Mouse (Mus musculus) large intestine, adult 2 months (tissue): ENCODE results near the gene Def6. TPM values are rescaled to one million over a fixed set of nuclear protein-coding genes. Genes with fewer than 3 reads are reported as not detected.
"Not testable (repeated sequence)": the region's sequence is repeated elsewhere in the genome, so short reads cannot be mapped to it uniquely, and the experiment has no call there.

Source experiments
- DNase-seq: peaks from one replicate; pipeline ENCODE4 v3.0.0-alpha.2; 2012; ENCODE audit warnings: low read depth, low spot score
- WGBS: fragments of 180-500 bp; shearing (Covaris S2); methylation state at CpG from one replicate; pipeline ENCODE4 v1.1.7; 2018; 5-methylcytosine and 5-hydroxymethylcytosine counted together
- polyA plus RNA-seq: library from polyadenylated mRNA; depleted of rRNA; stranded (reverse); fragments of >200 nt; gene quantifications from 2 replicates; pipeline ENCODE4 v1.2.3, GENCODE M21; 2012

The Def6 gene
- polyA plus RNA-seq, 1 experiment = 5.9 TPM

GRCm38 (mm10) chr17:28205443-28205842, 2.1 kb upstream of the Def6 start:
- WGBS = 86% methylated on average over 8 of the region's 8 CpGs
- DNase-seq = no peak

- WGBS = 67% methylated on average over 8 of the region's 8 CpGs
- DNase-seq = no peak
Observed at GRCm38 (mm10) chr17:28207092-28207491, 486 bp upstream of the Def6 start.

- 78% methylated on average over 8 of the region's 8 CpGs for WGBS
Observed at GRCm38 (mm10) chr17:28208314-28208612, 685 bp downstream of the Def6 start.

GRCm38 (mm10) chr17:28209457-28210110, 2.0 kb downstream of the Def6 start:
- no peak for DNase-seq
- 67% methylated on average over 4 of the region's 4 CpGs for WGBS

More at GRCm38 (mm10) chr17:28208314-28208612, 685 bp downstream of the Def6 start:
- DNase-seq = no peak

GRCm38 (mm10) chr17:28211921-28212341, 4.4 kb downstream of the Def6 start:
- no peak for DNase-seq
- 58% methylated on average over 6 of the region's 6 CpGs for WGBS

- no peak for DNase-seq
- 41% methylated on average over 9 of the region's 9 CpGs for WGBS
Observed at GRCm38 (mm10) chr17:28212391-28212790, 4.8 kb downstream of the Def6 start.

- 25% methylated on average over 4 of the region's 4 CpGs for WGBS
- DNase-seq = no peak
Observed at GRCm38 (mm10) chr17:28213236-28213635, 5.7 kb downstream of the Def6 start.

GRCm38 (mm10) chr17:28216791-28217190, 9.2 kb downstream of the Def6 start:
- WGBS = 79% methylated on average over 9 of the region's 9 CpGs
- DNase-seq = no peak

GRCm38 (mm10) chr17:28217721-28218649, 10.4 kb downstream of the Def6 start:
- 28% methylated on average over 23 of the region's 23 CpGs for WGBS

GRCm38 (mm10) chr17:28222463-28222862, 14.9 kb downstream of the Def6 start:
- DNase-seq = not testable (repeated sequence)
- 92% methylated on average over 10 of the region's 10 CpGs for WGBS

More at GRCm38 (mm10) chr17:28217721-28218649, 10.4 kb downstream of the Def6 start:
- no peak for DNase-seq

- 1% methylated on average over 46 of the region's 46 CpGs for WGBS
Observed at GRCm38 (mm10) chr17:28223561-28224391, 16.2 kb downstream of the Def6 start.

GRCm38 (mm10) chr17:28224615-28225014, 17.0 kb downstream of the Def6 start:
- no peak for DNase-seq
- WGBS = 77% methylated on average over 10 of the region's 10 CpGs

More at GRCm38 (mm10) chr17:28223561-28224391, 16.2 kb downstream of the Def6 start:
- peak; percentile 94 for DNase-seq

- WGBS = 1% methylated on average over 21 of the region's 21 CpGs
- DNase-seq = peak; percentile 74
Observed at GRCm38 (mm10) chr17:28226014-28226413, 18.4 kb downstream of the Def6 start.

GRCm38 (mm10) chr17:28230486-28230885, 22.9 kb downstream of the Def6 start:
- DNase-seq = no peak
- WGBS = 32% methylated on average over 6 of the region's 6 CpGs

- 74% methylated on average over 18 of the region's 18 CpGs for WGBS
- no peak for DNase-seq
Observed at GRCm38 (mm10) chr17:28231026-28231736, 23.6 kb downstream of the Def6 start.

- DNase-seq = peak; percentile 86
- 1% methylated on average over 57 of the region's 57 CpGs for WGBS
Observed at GRCm38 (mm10) chr17:28232475-28233060, 25.0 kb downstream of the Def6 start, which contains the start of gene Ppard. TSS of gene Ppard (plus strand) at chr17:28232700.

- WGBS = under 1% methylated on average over 17 of the region's 17 CpGs
- DNase-seq = no peak
Observed at GRCm38 (mm10) chr17:28233091-28233731, 25.6 kb downstream of the Def6 start.

- 62% methylated on average over 5 of the region's 5 CpGs for WGBS
- no peak for DNase-seq
Observed at GRCm38 (mm10) chr17:28234641-28235040, 27.1 kb downstream of the Def6 start.
